Mouse (Mus musculus) hematopoietic stem cell, adult 5-6 weeks (primary cell): ENCODE measurements around the gene Fam216b. TPM values are rescaled to one million over a fixed set of nuclear protein-coding genes. Genes with fewer than 3 reads are reported as not detected.

ENCODE experiments used
- ATAC-seq, 2 experiments: fragments of 125-278 bp in 1 of 2; replicated peaks in 1 of 2; 2 replicates each; pipeline ENCODE4 v1.8.0; 2016 to 2017; ENCODE audit warnings: inconsistent platforms in 2 of 2, mild to moderate bottlenecking in 2 of 2, moderate number of reproducible peaks in 2 of 2, low read depth in 1 of 2, moderate TSS enrichment in 1 of 2; ENCODE audit not compliant: low FRiP score in 2 of 2, poor library complexity in 2 of 2, severe bottlenecking in 2 of 2, insufficient read depth in 1 of 2, low TSS enrichment in 1 of 2
- total RNA-seq: library from RNA; stranded (forward); fragments of 172-1452, 232-1000 nt; gene quantifications from 2 replicates; pipeline ENCODE4 v1.2.3, GENCODE M21; 2017

The Fam216b gene
- total RNA-seq, 1 experiment from 2014 or later: not detected

DNA sequence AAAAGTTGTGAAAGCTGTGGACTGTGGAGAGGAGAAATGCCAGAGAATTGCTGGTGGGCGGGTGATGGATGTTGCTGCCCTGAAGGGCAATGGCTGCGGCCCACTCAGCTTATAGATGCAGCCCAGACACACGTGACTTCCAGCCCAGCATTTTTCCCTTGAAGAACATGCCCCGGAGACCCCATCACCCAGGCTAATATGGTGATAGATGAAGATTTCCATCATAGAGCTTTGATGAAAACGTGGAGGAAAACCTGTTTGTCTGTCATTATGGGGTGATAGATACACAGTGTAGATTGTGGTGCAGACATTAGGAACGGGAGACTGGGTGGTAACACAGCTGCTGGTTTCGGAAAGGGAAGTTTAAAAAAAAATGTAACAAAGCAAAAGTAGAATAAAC lies 31.4 kb downstream of the Fam216b start:
- ATAC-seq: no peak

DNA sequence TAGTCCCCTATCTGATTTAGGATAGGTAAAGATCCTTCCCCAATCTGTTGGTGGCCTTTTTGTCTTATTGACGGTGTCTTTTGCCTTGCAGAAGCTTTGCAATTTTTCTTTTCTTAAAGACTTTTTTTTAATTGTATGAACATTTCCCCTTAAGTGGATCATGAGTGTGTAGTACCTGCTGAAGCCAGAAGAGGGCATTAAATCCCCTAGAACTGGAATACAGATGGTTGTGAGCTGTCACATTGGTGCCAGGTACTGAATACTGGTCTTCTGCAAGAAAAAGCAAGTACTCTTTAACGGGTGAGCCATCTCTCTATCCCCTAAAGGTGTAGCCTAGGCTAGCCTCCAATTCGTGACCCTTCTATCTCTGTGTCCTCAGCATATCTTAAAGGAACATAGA lies 32.4 kb downstream of the Fam216b start:
- no peak for ATAC-seq

DNA sequence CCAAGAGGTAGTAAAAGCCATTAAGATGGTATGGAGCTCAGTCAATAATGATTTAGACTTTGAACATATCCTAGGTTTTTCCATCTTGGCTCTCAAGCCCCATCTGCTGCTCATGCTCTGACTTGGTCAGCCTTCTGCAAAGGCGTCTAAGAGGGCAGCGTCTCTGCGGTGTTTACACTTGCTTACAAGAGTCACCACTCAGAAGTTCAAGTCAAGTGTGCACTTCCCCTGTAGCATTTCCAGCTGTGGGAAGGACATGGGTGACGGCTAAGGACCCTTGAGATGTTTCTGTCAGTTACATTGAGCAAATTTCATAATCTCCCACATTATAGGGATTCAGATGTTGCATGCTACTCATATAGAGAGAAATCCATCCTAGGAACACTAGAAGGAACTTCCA lies 40.1 kb downstream of the Fam216b start:
- ATAC-seq: no peak

DNA sequence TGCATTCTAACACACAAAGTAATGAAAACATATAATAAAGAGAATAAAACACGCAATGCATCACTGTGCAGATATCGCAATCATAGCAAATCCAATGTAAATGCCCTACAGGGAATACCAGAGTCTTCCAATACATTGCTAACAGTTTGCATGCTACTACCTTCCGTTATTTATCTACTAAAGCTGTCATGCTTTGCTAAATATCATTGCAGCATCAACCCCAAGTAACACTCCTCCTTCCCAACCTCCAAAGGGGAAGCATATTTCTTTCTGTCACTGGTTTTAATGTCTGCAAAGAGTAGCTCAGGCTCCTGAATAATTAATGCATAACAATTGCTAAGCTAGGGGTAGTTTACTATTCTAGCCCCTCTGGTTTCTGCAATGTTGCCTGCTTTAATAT lies 40.5 kb downstream of the Fam216b start:
- no peak for ATAC-seq

DNA sequence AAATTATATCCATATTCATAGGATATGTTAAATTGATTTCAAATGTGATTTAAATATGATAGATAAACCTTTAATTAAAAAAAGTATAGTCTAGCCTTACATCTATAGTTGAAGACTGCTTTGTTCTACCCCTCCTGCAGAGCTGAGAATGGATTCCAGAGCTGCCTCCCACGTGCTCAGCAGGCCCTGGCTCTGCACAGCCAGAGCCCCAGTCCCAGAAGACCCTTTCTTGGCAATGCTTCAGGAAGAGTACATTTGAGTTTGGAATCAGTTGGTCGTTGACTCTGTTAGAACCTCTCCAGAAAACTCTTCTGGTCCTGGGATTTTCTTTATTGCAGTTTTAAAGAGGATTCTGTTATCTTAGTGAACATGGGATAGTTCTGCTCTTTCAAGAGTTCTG lies 45.7 kb downstream of the Fam216b start:
- ATAC-seq: no peak

DNA sequence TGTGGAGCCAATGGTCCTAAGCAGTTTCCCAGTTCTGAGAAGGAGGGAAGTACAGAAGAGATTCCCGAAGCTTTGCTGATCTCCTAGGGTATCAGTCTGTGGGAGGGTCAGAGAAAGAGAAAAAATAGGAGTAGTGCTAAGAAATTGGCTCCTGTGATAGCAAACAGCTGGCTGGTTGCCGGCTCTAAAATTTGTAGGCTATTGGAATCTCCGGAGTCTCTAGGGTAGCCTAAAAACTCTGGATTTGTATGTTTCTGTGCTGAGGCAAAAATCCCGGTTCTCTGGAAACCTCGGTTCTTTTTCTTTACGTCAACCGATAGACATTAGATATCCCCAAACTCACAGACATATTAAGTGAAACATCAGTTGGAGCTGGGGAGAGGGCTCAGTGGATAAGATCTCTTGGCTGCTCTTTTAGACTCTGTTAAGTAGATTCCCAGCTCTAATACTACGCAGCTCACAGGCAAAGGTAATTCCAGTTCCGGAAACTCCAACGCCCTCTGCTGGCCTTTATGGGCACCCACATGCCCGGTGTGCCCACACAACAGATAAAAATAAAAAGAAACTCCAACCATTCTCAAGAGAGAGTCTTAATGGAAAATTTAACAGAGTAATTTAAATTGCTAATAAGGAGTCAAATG lies 46.8 kb downstream of the Fam216b start:
- ATAC-seq: no peak

DNA sequence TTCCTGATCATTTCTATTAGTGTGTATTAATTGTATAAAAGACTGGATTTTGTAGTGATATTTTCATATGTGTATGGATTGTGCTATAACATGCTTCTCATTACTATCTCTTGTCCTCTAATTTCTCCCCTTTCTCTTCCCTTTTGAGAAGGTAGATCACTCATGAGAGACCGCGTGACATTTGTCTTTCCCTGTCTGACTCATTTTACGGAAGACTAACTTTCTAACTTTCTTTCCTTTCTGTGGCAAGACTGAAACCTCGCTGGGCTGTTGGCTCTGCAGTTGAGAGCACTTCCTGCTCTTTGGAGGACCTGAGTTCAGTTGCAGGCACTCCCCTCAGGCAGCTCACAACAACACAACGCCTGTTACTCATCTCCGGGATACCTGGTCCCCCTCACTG lies 48.2 kb downstream of the Fam216b start:
- ATAC-seq: no peak

DNA sequence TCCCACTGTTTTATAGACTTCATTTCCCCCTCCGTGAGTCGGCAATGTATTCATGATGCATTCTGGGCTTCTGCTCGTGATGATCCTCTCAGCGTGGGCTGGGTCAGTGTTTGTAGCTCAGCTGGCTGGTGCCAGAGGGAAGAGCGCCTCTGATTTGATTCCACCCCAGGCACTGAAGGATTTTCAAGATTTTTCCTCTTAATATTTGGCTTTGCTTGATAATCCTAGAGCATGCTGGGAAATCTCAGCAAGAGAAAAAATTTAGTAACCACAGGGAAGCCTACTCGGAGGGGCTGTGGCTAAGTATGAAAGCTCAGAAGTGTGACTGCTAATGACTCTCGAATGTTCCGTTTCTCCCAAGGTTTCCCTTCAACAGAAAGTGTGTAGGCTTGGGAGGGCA lies 49.9 kb downstream of the Fam216b start:
- no peak for ATAC-seq

Other genes with a start within 250 kb of the Fam216b start
- 21.2 and 48.0 TPM in 2 replicates for gene Dnajc15, start 213.9 kb downstream of the Fam216b start, total RNA-seq
- gene Epsti1, start 184.8 kb downstream of the Fam216b start, total RNA-seq: 149 and 184 TPM in 2 replicates
- 2.3 and 3.8 TPM in 2 replicates for gene Tnfsf11, start 219.0 kb upstream of the Fam216b start, total RNA-seq